Mouse (Mus musculus): Measurements from ENCODE around the gene Ccl28. TPM values are rescaled to one million over a fixed set of nuclear protein-coding genes. Genes with fewer than 3 reads are reported as not detected.
"Not testable (repeated sequence)": the region's sequence is repeated elsewhere in the genome, so short reads cannot be mapped to it uniquely, and the experiment has no call there.

The Ccl28 gene
- 1 to 10 TPM; 1.9 to 2.1 TPM for total RNA-seq (2021)

- intact Hi-C loops (cut with DNase I) = no loop called here
- DNase-seq (ENCODE audit: extremely low spot score in 1 of 2, low spot score in 2 of 2) = no peak
These were observed at the start of gene Ccl28 for GRCm38 (mm10) chr13:119623634-119624033. Ccl28 (plus strand) TSS chr13:119623819.

- DNase-seq (ENCODE audit: extremely low spot score in 1 of 2, low spot score in 2 of 2) = peak in 1 of 2 experiments; percentile 67
- intact Hi-C loops (cut with DNase I) = not testable (repeated sequence)
These were observed 27.1 kb upstream of the Ccl28 start for GRCm38 (mm10) chr13:119596321-119597211.

GRCm38 (mm10) chr13:119598466-119598865 is 25.2 kb upstream of the Ccl28 start:
- DNase-seq (ENCODE audit: extremely low spot score in 1 of 2, low spot score in 2 of 2) = peak in 1 of 2 experiments; percentile 47
- intact Hi-C loops (cut with DNase I) = not testable (repeated sequence)

- peak in 1 of 2 experiments; percentile 57 for DNase-seq (ENCODE audit: extremely low spot score in 1 of 2, low spot score in 2 of 2)
- intact Hi-C loops (cut with DNase I) = not testable (repeated sequence)
These were observed 24.6 kb upstream of the Ccl28 start for GRCm38 (mm10) chr13:119599066-119599465.

- intact Hi-C loops (cut with DNase I); DNase-seq (ENCODE audit: extremely low spot score in 1 of 2, low spot score in 2 of 2): not testable (repeated sequence)
These were observed 24.1 kb upstream of the Ccl28 start for GRCm38 (mm10) chr13:119599498-119599897.

GRCm38 (mm10) chr13:119600166-119600565 is 23.5 kb upstream of the Ccl28 start:
- peak in 1 of 2 experiments; percentile 79 for DNase-seq (ENCODE audit: extremely low spot score in 1 of 2, low spot score in 2 of 2)
- intact Hi-C loops (cut with DNase I) = not testable (repeated sequence)

GRCm38 (mm10) chr13:119602688-119603331 is 20.8 kb upstream of the Ccl28 start:
- DNase-seq (ENCODE audit: extremely low spot score in 1 of 2, low spot score in 2 of 2) = peak in 1 of 2 experiments; percentile 89
- intact Hi-C loops (cut with DNase I) = not testable (repeated sequence)

GRCm38 (mm10) chr13:119603890-119604289 is 19.7 kb upstream of the Ccl28 start:
- intact Hi-C loops (cut with DNase I); DNase-seq (ENCODE audit: extremely low spot score in 1 of 2, low spot score in 2 of 2): not testable (repeated sequence)

GRCm38 (mm10) chr13:119604322-119604721 is 19.3 kb upstream of the Ccl28 start:
- DNase-seq (ENCODE audit: extremely low spot score in 1 of 2, low spot score in 2 of 2); intact Hi-C loops (cut with DNase I): not testable (repeated sequence)

- intact Hi-C loops (cut with DNase I) = no loop called here
- DNase-seq (ENCODE audit: extremely low spot score in 1 of 2, low spot score in 2 of 2) = no peak
These were observed 4.8 kb upstream of the Ccl28 start for GRCm38 (mm10) chr13:119618841-119619240.

- DNase-seq (ENCODE audit: extremely low spot score in 1 of 2, low spot score in 2 of 2) = no peak
- intact Hi-C loops (cut with DNase I) = no loop called here
These were observed 3.9 kb upstream of the Ccl28 start for GRCm38 (mm10) chr13:119619735-119620134.

GRCm38 (mm10) chr13:119625952-119626351 is 2.3 kb downstream of the Ccl28 start:
- DNase-seq (ENCODE audit: extremely low spot score in 1 of 2, low spot score in 2 of 2); intact Hi-C loops (cut with DNase I): not testable (repeated sequence)

- peak; percentile 83 to 93 for DNase-seq (ENCODE audit: extremely low spot score in 1 of 2, low spot score in 2 of 2)
- intact Hi-C loops (cut with DNase I) = no loop called here
These were observed 8.0 kb downstream of the Ccl28 start for GRCm38 (mm10) chr13:119631482-119632155.

- intact Hi-C loops (cut with DNase I) = no loop called here
- DNase-seq (ENCODE audit: extremely low spot score in 1 of 2, low spot score in 2 of 2) = no peak
These were observed 8.5 kb downstream of the Ccl28 start for GRCm38 (mm10) chr13:119632156-119632548.

GRCm38 (mm10) chr13:119635496-119635895 is 11.9 kb downstream of the Ccl28 start:
- intact Hi-C loops (cut with DNase I) = no loop called here
- DNase-seq (ENCODE audit: extremely low spot score in 1 of 2, low spot score in 2 of 2) = no peak

- intact Hi-C loops (cut with DNase I) = no loop called here
- no peak for DNase-seq (ENCODE audit: extremely low spot score in 1 of 2, low spot score in 2 of 2)
These were observed 14.2 kb downstream of the Ccl28 start for GRCm38 (mm10) chr13:119637837-119638236.

GRCm38 (mm10) chr13:119638449-119638848 is 14.8 kb downstream of the Ccl28 start:
- no peak for DNase-seq (ENCODE audit: extremely low spot score in 1 of 2, low spot score in 2 of 2)
- intact Hi-C loops (cut with DNase I) = no loop called here

- DNase-seq (ENCODE audit: extremely low spot score in 1 of 2, low spot score in 2 of 2) = no peak
- intact Hi-C loops (cut with DNase I) = no loop called here
These were observed 15.7 kb downstream of the Ccl28 start for GRCm38 (mm10) chr13:119639302-119639701.

GRCm38 (mm10) chr13:119640504-119640903 is 16.9 kb downstream of the Ccl28 start:
- intact Hi-C loops (cut with DNase I) = loop anchor here (2.0 kb wide), 1 partner anchor 84 kb away; no protein-coding TSS in a partner anchor
- no peak for DNase-seq (ENCODE audit: extremely low spot score in 1 of 2, low spot score in 2 of 2)

All from left cerebral cortex, postnatal 10 days (tissue).